In genomic region chr9:71772338-71772737, GRCm38 (mm10) we compare ENCODE assay signal across 8 mouse cellular contexts. TPM values are rescaled to one million over a fixed set of nuclear protein-coding genes. Genes with fewer than 3 reads are reported as not detected.
DNase-seq lines count a peak whose midpoint lies in the region; ATAC-seq and TF ChIP-seq lines count a peak whose summit lies in the region.

No protein-coding gene starts in this region.

- intact Hi-C loops in gastrocnemius, adult 2 months (cut with DNase I): loop anchor here (1.0 kb wide), 1 partner anchor 126 kb away; no protein-coding TSS in a partner anchor

- ATAC-seq in liver, postnatal 0 days: no peak
- ATAC-seq in midbrain, embryonic 13.5 days: no peak

- peak; percentile 55 for DNase-seq in gastrocnemius, adult 2 months
- DNase-seq in gastrocnemius, postnatal 25 days: no peak
- DNase-seq in right cerebral cortex, postnatal 4 days: peak; percentile 31
- no peak for DNase-seq in right cerebral cortex, postnatal 10 days (ENCODE audit: low spot score in 2 of 2)
- peak; percentile 54 to 73 for DNase-seq in cerebellum, postnatal 10 days
- DNase-seq in liver, postnatal 0 days: peak; percentile 68

- H3K4me2 ChIP-seq in liver, postnatal 0 days (ENCODE audit: low read depth, low read length): no peak overlapping the region
- no peak overlapping the region for H3K4me2 ChIP-seq in midbrain, embryonic 13.5 days (replicated peaks)

- no peaks in the 10 kb centered on the region for H3K36me3 ChIP-seq in liver, postnatal 0 days (replicated peaks; ENCODE audit: insufficient read depth, low read length)
- no peaks in the 10 kb centered on the region for H3K36me3 ChIP-seq in testis, adult 2 months (ENCODE audit: control insufficient read depth, insufficient read depth, low read length)
- no peaks in the 10 kb centered on the region for H3K36me3 ChIP-seq in midbrain, embryonic 13.5 days

- no peak for TF ChIP-seq EP300 in liver, postnatal 0 days (IDR thresholded peaks at IDR 0.05; ENCODE audit: low read depth)

- no peak for TF ChIP-seq POLR2A in testis, adult 2 months (IDR thresholded peaks at IDR 0.05; ENCODE audit: control insufficient read depth, low read depth, low read length)

- no peak overlapping the region for H3K4me3 ChIP-seq in gastrocnemius, adult 2 months
- no peak overlapping the region for H3K4me3 ChIP-seq in liver, postnatal 0 days (ENCODE audit: low read depth, low read length)
- H3K4me3 ChIP-seq in testis, adult 2 months (ENCODE audit: control insufficient read depth, low read depth, low read length): no peak overlapping the region
- H3K4me3 ChIP-seq in midbrain, embryonic 13.5 days (replicated peaks): no peak overlapping the region

- no peak overlapping the region for H3K27ac ChIP-seq in gastrocnemius, adult 2 months
- no peak overlapping the region for H3K27ac ChIP-seq in liver, postnatal 0 days (ENCODE audit: low read depth)
- no peak overlapping the region for H3K27ac ChIP-seq in testis, adult 2 months (ENCODE audit: control insufficient read depth, insufficient read depth, low read depth, low read length)
- no peak overlapping the region for H3K27ac ChIP-seq in midbrain, embryonic 13.5 days

- no peak overlapping the region for H3K9ac ChIP-seq in liver, postnatal 0 days (replicated peaks)
- no peak overlapping the region for H3K9ac ChIP-seq in midbrain, embryonic 13.5 days (replicated peaks)

- H3K27me3 ChIP-seq in liver, postnatal 0 days (ENCODE audit: insufficient read depth, low read length): peaks cover 16% of the 10 kb centered on the region
- H3K27me3 ChIP-seq in testis, adult 2 months (ENCODE audit: control insufficient read depth, insufficient read depth, low read length): no peaks in the 10 kb centered on the region
- H3K27me3 ChIP-seq in midbrain, embryonic 13.5 days: peaks cover 47% of the 10 kb centered on the region

- peak; percentile 77 for TF ChIP-seq CTCF in gastrocnemius, adult 2 months (IDR thresholded peaks at IDR 0.05)
- peak; percentile 75 for TF ChIP-seq CTCF in liver, postnatal 0 days (IDR thresholded peaks at IDR 0.05; ENCODE audit: low read depth)
- TF ChIP-seq CTCF in testis, adult 2 months (IDR thresholded peaks at IDR 0.05; ENCODE audit: control insufficient read depth, insufficient read depth, insufficient replicate concordance, low read depth, low read length): peak; percentile 7; the same call in 1 of the 2 replicates

- H3K9me3 ChIP-seq in liver, postnatal 0 days (ENCODE audit: low read length): no peaks in the 10 kb centered on the region
- no peaks in the 10 kb centered on the region for H3K9me3 ChIP-seq in midbrain, embryonic 13.5 days

- 69% methylated on average over 5 of the region's 5 CpGs for WGBS in liver, postnatal 0 days (ENCODE audit: insufficient replicate concordance)
- 73% methylated on average over 5 of the region's 5 CpGs for WGBS in midbrain, embryonic 13.5 days

- peaks cover 6% of the 10 kb centered on the region for H3K4me1 ChIP-seq in liver, postnatal 0 days (ENCODE audit: insufficient read depth)
- peaks cover 10% of the 10 kb centered on the region for H3K4me1 ChIP-seq in testis, adult 2 months (ENCODE audit: control insufficient read depth, insufficient read depth, low read length)
- H3K4me1 ChIP-seq in midbrain, embryonic 13.5 days (replicated peaks): peaks cover 14% of the 10 kb centered on the region

RNA-seq across cellular contexts. Expression of gene Cgnl1, which starts 0.9 kb away (rescaled TPM):
- 1 to 10 TPM; 3.5 to 8.1 TPM for total RNA-seq in gastrocnemius, adult 2 months (2021)
- total RNA-seq in gastrocnemius, postnatal 25 days (2021): 10 to 100 TPM in 1 of 2 experiments, 1 to 10 TPM in 1; 6.6 to 12.2 TPM
- polyA plus RNA-seq in liver, postnatal 0 days (2015; fragmentation: Nextera tagmentation; extraction: Ambion mirVana): 1.7 and 2.2 TPM in 2 replicates
- 36.5 and 48.8 TPM in 2 replicates for polyA plus RNA-seq in testis, adult 2 months (2012; rRNA removed)
- polyA plus RNA-seq in midbrain, embryonic 13.5 days (2015; fragmentation: Nextera tagmentation; extraction: Ambion mirVana): 4.6 and 4.8 TPM in 2 replicates

Comparison
In these comparisons a context has a peak if more than half of its experiments do, and no peak if none do; other contexts are left out.
1. DNase-seq: peak in gastrocnemius, adult 2 months (single experiment), right cerebral cortex, postnatal 4 days (single experiment), cerebellum, postnatal 10 days (2 of 2) and liver, postnatal 0 days (single experiment); none in gastrocnemius, postnatal 25 days (single experiment) and right cerebral cortex, postnatal 10 days (0 of 2).
2. CTCF ChIP-seq: peak in every context shown above with its lines; median percentile 77 in gastrocnemius, adult 2 months; 75 in liver, postnatal 0 days; 7 in testis, adult 2 months.